Mouse (Mus musculus) ovary, postnatal 36 days (tissue): ENCODE data around the gene Xpa.

Experiments
- DNase-seq: peaks from one replicate; pipeline ENCODE4 v3.0.0; 2022; ENCODE audit warnings: low spot score, mixed read lengths

The Xpa gene

DNA sequence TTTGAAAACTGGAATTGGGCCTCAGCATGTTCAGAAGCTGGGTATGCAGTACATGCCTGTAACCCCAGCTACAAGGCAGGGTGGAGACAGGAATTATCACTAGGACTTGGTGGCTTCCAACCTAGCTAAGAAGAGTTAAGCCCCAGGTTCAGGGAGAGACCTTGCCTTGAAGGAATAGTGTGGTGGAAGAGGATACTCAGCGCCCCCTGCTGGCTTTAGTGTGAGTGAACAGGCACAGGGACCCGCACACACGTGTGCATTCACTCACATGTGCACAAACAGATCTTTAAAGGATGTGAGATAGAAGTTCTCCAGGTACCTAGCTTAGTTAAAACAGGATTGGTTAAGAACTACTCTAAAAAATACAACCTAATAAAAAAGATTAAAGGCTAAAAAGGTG is 51.8 kb downstream of the Xpa start:
- DNase-seq, result no peak

DNA sequence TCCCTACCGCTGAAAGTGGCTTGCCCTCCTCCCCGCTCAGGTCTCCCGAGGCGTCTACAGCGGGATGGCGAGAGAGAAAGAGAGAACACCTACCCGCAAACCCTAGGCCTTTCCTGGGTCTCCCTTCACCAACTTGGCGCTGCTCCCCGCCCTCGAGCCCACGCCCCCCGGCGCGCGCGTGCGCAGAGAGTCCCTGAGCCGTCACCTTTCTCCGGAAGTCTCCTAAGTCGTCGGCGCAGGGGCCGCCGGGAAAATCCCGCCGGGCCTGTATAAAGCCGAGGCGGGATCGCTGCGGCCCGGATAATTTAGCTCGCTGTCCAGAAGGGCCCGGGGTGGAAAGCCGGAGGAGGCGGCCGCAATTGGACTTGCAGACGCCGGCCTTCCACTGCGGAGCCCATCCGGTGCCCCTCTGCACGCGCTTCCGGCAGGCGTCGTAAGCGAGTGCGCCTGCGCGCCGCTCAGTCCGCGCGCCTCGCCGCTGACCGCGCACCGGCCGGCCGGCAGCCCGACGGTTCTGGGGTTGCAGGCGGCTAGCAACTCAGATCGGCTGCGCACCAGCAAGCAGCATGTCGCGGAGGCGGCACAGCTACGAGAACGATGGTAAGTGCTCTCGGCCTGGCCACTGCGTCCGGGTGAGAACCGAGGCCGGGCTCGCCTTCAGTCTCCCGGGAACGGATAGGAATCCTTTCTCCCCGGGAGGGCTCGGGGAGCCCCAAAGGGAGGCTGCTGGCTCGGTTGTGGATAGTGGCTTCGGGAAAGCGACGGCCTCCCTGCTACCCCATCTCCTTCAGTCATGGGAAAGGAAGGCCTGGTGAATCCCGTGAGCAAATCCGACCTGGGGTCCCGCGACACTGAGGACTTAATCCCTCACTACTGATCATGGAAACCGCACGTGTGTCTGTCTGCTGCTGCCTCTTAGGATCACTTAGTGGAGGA is 57.6 kb downstream of the Xpa start, which contains the start of the genes Ncbp1 and Tstd2:
TSS of gene Ncbp1 (plus strand) at position 327 of the 936 bp plus-strand sequence.
TSS of gene Tstd2 (minus strand) at position 408 of the 936 bp plus-strand sequence.
- peak; percentile 92 for DNase-seq

DNA sequence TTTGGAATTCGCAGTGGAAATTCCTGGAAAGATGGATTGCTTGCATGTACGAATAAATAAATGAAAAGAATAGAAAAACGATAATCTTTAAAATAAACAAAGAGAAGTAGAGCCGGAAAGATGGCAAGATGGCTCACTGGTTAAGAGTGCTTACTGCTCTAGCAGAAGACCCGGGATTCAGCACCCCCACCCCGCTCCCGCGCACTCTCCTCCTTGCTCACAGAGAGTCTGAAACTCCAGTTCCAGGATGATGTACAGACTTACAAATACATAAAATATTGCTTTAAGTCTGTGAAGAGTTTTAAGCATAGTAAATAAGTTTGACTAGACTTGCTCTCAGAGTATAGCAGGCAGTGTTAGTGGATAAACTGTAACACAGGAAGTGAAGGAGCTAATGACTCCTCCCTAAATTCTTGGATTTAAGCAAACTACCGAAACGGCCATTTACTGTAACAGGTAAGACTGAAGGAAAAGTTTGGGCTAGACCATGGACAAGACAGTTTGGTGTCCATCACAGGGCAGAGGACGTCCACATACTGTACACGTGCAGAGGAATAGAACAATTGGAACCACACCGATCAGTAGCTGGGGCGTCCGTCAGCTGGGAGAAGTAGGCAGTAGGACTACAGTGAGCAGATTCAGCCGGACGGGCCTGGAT is 58.4 kb downstream of the Xpa start:
- no peak for DNase-seq

DNA sequence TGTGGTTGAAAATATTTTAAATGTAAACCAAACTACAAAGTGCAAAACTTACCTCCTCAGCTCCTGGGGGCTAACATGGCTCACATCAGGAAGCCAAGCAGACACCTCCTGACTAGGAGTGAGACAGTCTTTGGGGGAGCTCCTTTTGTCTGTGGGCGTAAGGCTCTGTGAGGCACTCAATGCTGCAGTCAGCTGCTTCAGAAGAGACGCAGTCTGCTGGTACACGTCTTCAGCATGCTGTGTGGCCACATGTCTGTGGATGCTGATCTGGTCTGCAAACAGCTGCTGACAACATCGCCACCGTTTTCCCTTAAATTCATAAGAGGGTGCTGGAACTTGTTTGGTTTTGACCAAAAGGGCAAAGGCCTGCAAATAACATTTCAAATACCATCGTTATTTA is 64.3 kb downstream of the Xpa start:
- DNase-seq, result no peak

DNA sequence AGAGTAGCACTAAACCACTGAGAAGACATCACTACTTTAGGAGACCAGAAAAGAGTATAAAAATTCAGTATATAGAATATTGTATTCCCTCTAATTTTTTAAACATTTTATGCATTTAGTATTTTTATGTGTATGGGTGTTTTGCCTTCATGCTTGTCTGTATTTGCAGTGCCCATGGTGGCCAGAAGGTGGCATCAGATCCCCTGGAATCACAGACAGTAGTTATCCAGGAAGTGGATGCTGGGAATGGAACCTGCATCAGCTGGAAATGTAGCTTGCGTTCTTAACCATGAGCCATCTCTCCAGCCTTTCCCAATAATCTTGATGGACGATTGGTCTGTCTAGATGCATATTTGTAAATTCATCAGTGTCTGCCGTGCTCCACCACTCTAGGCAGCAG is 65.9 kb downstream of the Xpa start:
- peak; percentile 41 for DNase-seq

DNA sequence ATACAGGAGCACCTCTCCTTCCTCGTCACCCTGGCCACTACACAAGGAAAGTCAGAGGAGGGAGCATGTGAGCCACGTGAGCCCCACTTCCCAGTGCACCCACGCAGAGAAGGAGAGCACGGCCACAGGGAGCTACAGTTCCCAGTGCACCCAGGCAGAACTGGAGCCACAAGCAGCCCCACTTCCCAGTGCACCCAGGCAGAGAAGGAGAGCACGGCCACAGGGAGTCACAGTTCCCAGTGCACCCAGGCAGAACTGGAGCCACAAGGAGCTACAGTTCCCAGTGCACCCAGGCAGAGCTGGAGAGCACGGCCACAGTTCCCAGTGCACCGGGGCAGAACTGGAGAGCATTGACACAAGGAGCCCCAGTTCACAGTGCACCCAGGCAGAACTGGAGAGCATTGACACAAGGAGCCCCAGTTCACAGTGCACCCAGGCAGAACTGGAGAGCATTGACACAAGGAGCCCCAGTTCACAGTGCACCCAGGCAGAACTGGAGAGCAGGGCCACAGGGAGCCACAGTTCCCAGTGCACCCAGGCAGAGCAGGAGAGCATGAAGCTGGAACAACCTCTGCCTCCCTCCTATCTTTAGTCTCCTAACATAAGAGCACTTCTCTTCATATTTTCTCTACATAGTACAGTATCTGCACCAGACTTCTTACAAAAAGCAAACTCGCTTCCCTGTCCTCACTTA is 66.7 kb downstream of the Xpa start:
- DNase-seq, result no peak

DNA sequence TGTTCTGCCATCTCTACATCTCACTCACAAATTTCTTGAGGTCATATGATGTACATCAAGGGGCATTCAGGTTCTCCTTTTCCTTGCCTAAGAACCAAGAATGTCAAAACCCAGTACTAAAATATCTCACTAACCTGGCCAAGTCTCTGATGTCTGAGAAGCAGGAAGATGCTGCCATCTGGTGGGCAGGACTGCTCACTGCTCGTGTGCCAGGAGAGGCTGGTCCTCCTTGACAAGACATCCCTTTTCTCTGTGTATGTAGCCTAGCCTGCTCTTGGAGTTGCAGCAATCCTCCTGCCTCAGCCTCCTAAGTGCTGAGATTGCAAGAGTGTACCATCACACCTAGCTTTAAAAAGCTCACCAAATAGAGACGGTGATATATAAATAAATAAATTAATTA is 69.6 kb downstream of the Xpa start:
- DNase-seq, result peak; percentile 46

DNA sequence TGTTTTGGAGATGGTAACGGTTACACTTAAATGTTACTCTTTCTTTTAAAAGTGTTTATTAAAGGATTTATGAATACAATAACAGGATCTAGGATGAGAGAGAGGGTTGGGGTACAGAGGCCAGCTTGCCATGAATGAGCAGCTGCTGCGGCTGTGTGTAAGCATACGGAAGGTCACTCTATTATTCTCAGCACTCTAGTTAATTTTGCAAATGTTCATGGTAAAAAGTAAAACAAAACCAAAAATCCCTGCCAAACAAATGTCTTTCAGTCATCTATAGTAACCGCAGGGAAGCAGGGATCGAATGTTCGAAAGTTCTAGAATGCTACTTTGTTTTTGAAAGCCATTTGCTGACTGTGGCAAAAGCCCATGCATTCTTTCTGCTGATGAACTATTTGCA is 72.8 kb downstream of the Xpa start:
- DNase-seq, result no peak

DNA sequence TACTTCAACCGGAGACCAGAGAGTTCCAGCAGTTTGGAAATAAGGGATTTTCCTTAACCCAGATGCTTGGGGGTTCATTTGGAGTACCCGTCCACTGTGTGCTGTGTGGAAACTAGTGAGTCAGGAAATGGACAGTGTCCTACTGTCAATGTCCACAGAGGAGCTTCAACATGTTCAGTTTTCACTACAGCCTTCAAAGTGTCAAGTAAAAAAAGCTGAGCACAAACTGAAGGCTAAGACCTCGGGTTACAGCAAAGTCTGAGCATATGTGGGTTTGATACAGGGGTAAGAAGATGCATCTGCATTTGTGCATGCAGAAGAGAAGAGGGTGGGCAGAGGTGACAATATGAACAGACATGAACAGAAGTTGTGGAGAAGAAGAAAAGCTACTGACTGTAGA is 75.3 kb downstream of the Xpa start:
- DNase-seq, result no peak

DNA sequence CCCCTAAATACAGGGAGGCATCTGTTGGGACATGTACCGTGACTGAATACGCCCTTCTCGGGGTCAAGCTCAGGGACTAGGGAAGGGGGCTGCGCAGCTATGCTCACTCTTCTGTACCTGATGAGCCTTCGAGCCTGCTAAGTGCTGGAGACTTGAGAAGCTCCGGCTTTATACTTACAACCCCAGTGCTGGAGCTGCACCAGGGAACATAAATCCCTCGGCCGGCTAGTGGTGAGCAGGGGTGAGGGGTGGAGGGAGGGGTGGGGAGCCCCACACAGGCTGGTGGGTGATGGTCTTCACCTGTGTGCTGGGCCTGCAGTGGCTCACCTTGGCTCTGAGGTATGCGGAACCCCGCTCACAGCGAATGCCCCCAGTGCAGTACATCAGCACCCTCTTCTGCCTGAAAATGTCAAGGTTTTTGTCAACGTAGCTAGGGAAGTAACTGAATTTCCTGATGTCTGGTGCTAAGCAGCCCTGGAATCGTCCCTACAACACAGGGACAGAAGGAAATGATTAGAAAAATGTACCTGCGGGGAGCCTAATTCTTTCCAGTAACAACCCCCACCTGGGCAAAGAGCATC is 76.5 kb downstream of the Xpa start:
- DNase-seq, result no peak

DNA sequence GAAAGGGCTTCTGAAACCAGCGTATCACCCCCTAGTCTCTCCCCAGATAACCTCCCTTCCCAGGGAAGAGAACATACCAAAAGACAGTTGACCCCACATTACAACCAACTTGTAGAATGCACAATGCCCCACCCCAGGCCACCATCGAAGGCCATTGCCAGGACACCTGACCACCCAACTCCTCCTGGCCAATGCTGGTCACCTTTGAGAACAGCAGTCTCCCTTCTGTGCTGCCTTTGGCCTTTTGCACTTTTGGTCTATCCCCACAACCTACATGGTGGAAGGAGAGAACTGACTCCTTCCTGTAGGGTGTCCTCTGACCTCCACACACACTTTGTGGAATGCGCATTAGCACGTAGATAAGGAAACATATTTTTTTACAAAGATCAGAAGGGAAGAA is 78.6 kb downstream of the Xpa start:
- DNase-seq, result no peak

DNA sequence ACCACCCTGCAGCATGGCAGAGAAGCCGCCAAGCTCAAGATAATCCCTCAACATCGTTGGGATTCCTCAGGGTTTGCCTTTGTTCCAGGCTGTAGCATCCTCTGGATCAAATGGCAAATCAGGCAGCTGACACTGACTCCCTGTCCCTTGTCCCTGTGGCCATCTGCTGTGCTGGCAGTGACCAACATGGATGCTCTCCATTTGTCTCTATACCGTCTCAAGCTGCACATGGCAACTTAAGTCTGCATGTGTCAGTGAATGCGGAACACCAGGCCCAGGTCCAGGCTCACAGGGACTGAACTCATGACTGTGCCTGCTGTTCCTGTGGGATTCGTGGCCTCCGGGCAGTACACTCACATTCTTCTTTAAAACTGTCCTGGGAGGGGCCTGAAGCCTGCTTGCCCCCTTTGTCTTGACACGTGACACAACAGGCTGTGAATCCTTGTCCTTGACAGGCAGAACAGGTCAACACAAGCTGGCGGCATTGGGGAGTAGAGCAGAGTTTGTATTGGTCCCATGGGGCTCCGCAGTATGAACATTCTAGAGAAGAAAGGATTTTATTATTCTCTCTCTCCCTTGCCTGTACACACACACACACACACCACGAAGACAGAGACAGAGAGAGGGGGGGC is 79.5 kb downstream of the Xpa start:
- no peak for DNase-seq

DNA sequence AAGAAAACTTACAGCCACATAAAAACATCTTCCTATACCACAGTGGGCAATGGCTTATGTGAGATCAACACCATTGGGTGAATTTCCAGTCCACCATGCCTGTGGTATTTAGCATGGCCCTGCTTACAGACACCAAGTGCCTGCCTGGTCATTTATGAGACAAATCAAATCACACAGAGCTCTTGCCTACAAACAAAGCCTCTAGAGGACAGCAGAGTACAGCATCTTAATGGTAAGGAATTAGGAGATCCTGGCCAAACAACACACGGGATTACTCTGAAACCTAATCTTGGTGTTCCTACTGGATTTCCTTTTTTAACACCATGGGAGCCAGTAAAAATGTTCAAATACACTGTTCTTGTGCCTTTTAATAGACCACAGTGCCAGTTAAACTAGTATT is 80.8 kb downstream of the Xpa start:
- DNase-seq, result no peak

DNA sequence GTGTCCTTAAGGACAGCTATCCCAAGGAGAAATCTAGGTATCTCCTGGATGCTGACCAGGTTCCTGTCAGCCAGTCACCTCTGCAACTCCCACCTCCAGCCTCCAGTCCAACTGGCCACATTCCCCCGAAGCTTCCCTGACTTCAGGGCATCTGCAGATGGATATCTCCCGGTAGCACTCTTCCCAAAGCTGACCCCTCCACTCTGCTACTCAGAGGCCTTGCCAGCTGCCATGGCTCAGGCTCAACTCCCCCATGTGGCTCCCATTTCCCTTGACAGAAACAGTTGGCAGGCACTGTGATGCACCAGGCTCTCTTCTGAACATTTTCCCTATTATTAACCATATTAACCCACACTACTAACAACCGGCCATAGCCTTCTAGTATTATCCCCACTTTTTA is 84.8 kb downstream of the Xpa start:
- DNase-seq, result no peak

DNA sequence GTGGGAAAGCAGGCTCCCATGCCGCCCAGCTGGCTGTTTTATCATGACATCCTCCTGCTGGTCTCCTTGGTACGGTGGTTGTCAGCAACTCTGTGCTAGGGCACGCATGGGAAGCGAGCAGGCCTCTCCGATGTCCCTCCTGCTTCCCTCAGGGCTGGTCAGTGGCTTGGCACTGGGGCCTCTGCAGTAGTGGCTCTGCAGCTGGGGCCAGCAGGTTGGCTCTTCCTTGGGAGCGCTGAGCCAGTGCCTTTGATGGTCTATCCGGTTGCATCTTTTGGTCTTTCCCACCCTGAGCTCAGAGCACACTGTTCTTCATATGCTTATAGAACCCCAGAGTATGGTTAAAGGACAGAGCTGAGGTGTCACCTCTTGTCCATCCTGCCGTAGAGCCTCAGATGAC is 86.0 kb downstream of the Xpa start:
- DNase-seq, result no peak
